Mouse (Mus musculus): ENCODE data around the gene Gna15. TPM values are rescaled to one million over a fixed set of nuclear protein-coding genes. Genes with fewer than 3 reads are reported as not detected.

The Gna15 gene
- polyA plus RNA-seq, 1 experiment = not detected

GRCm38 (mm10) chr10:81470454-81470853 lies 53.6 kb downstream of the Gna15 start:
- no peak for TF ChIP-seq TCF3 (IDR thresholded peaks at IDR 0.05; ENCODE audit: insufficient read length, low read depth)
- no peak for TF ChIP-seq POLR2A (IDR thresholded peaks at IDR 0.05; ENCODE audit: insufficient read length, low read depth)
- TF ChIP-seq MAX (IDR thresholded peaks at IDR 0.05; ENCODE audit: low read depth) = no peak
- no peak for TF ChIP-seq TCF12 (IDR thresholded peaks at IDR 0.05; ENCODE audit: insufficient read depth, poor library complexity, severe bottlenecking)
- TF ChIP-seq E2F4 (IDR thresholded peaks at IDR 0.05; ENCODE audit: insufficient read depth) = no peak
- TF ChIP-seq MYOG (IDR thresholded peaks at IDR 0.05; ENCODE audit: control insufficient read depth in 1 of 3, insufficient read depth in 1 of 3, insufficient read length in 2 of 3, low read depth in 2 of 3) = no peak
- no peak for TF ChIP-seq MYOD1 (IDR thresholded peaks at IDR 0.05; ENCODE audit: control insufficient read depth in 1 of 3, insufficient read length in 2 of 3, low read depth in 2 of 3)
- no peak for TF ChIP-seq CEBPB (IDR thresholded peaks at IDR 0.05; ENCODE audit: insufficient read depth, poor library complexity, severe bottlenecking)
- TF ChIP-seq SRF (IDR thresholded peaks at IDR 0.05; ENCODE audit: control insufficient read depth, insufficient read length, low read depth) = no peak
- TF ChIP-seq REST (IDR thresholded peaks at IDR 0.05; ENCODE audit: insufficient read depth, insufficient read length) = no peak
- TF ChIP-seq USF1 (IDR thresholded peaks at IDR 0.05; ENCODE audit: low read depth) = no peak
- no peak for TF ChIP-seq POLR2AphosphoS2 (IDR thresholded peaks at IDR 0.05; ENCODE audit: insufficient read length, low read depth)
- Histone ChIP-seq H3K4me3 (no peak overlapping the region), H3K79me2 (ENCODE audit: control insufficient read depth, insufficient read depth) (no peaks in the 10 kb centered on the region), H3K36me3 (ENCODE audit: control insufficient read depth, insufficient read depth) (no peaks in the 10 kb centered on the region), H3ac (ENCODE audit: control insufficient read depth, insufficient read length) (no peak overlapping the region), H3K4me2 (ENCODE audit: low read depth) (no peak overlapping the region), H3K27me3 (ENCODE audit: control insufficient read depth, insufficient read depth, insufficient read length) (peaks cover 76% of the 10 kb centered on the region)

DNA sequence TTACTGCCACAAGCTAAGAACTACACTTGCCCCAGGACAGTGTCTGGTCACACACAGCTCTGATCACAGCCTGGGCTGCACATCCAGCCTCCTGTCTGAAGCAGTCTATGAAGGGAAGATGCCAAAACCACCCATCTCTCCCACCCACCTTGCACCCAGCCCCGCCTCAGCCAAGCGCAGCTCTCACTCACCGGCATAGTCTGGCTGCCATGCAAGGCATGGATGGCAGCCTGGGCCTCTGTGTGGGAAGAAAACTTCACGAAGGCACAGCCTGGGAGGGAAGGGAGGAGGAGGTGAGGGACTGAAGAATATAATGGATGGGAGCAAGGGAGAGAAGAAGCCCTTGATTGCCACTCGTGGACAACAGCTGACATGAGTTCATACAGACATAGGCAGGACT lies 54.8 kb downstream of the Gna15 start:
- no peaks in the 10 kb centered on the region for H3K36me3 ChIP-seq (ENCODE audit: control insufficient read depth, insufficient read depth)
- peaks cover 64% of the 10 kb centered on the region for H3K27me3 ChIP-seq (ENCODE audit: control insufficient read depth, insufficient read depth, insufficient read length)
- no peak overlapping the region for H3K4me3 ChIP-seq
- TF ChIP-seq MYOD1 (IDR thresholded peaks at IDR 0.05; ENCODE audit: control insufficient read depth in 1 of 3, insufficient read length in 2 of 3, low read depth in 2 of 3) = no peak
- no peak overlapping the region for H3K4me2 ChIP-seq (ENCODE audit: low read depth)
- H3K79me2 ChIP-seq (ENCODE audit: control insufficient read depth, insufficient read depth) = no peaks in the 10 kb centered on the region
- H3ac ChIP-seq (ENCODE audit: control insufficient read depth, insufficient read length) = no peak overlapping the region

- no peaks in the 10 kb centered on the region for H3K36me3 ChIP-seq (ENCODE audit: control insufficient read depth, insufficient read depth)
- no peaks in the 10 kb centered on the region for H3K79me2 ChIP-seq (ENCODE audit: control insufficient read depth, insufficient read depth)
- peaks cover 50% of the 10 kb centered on the region for H3K27me3 ChIP-seq (ENCODE audit: control insufficient read depth, insufficient read depth, insufficient read length)
- no peak overlapping the region for H3K4me2 ChIP-seq (ENCODE audit: low read depth)
- no peak overlapping the region for H3ac ChIP-seq (ENCODE audit: control insufficient read depth, insufficient read length)
- TF ChIP-seq CEBPB (IDR thresholded peaks at IDR 0.05; ENCODE audit: insufficient read depth, poor library complexity, severe bottlenecking) (no peak), POLR2A (IDR thresholded peaks at IDR 0.05; ENCODE audit: insufficient read length, low read depth) (no peak), MYOG (IDR thresholded peaks at IDR 0.05; ENCODE audit: control insufficient read depth in 1 of 3, insufficient read depth in 1 of 3, insufficient read length in 2 of 3, low read depth in 2 of 3) (no peak), POLR2AphosphoS2 (IDR thresholded peaks at IDR 0.05; ENCODE audit: insufficient read length, low read depth) (no peak), USF1 (IDR thresholded peaks at IDR 0.05; ENCODE audit: low read depth) (no peak), TCF12 (IDR thresholded peaks at IDR 0.05; ENCODE audit: insufficient read depth, poor library complexity, severe bottlenecking) (no peak), TCF3 (IDR thresholded peaks at IDR 0.05; ENCODE audit: insufficient read length, low read depth) (no peak), MYOD1 (IDR thresholded peaks at IDR 0.05; ENCODE audit: control insufficient read depth in 1 of 3, insufficient read length in 2 of 3, low read depth in 2 of 3) (no peak), E2F4 (IDR thresholded peaks at IDR 0.05; ENCODE audit: insufficient read depth) (no peak), MAX (IDR thresholded peaks at IDR 0.05; ENCODE audit: low read depth) (no peak), REST (IDR thresholded peaks at IDR 0.05; ENCODE audit: insufficient read depth, insufficient read length) (no peak), SRF (IDR thresholded peaks at IDR 0.05; ENCODE audit: control insufficient read depth, insufficient read length, low read depth) (no peak)
- no peak overlapping the region for H3K4me3 ChIP-seq
Measured at GRCm38 (mm10) chr10:81467670-81468235, 56.3 kb downstream of the Gna15 start.

- H3K4me2 ChIP-seq (ENCODE audit: low read depth) = no peak overlapping the region
- no peak overlapping the region for H3K4me3 ChIP-seq
- H3K79me2 ChIP-seq (ENCODE audit: control insufficient read depth, insufficient read depth) = no peaks in the 10 kb centered on the region
- no peak for TF ChIP-seq CEBPB (IDR thresholded peaks at IDR 0.05; ENCODE audit: insufficient read depth, poor library complexity, severe bottlenecking)
- TF ChIP-seq POLR2AphosphoS2 (IDR thresholded peaks at IDR 0.05; ENCODE audit: insufficient read length, low read depth) = no peak
- TF ChIP-seq SRF (IDR thresholded peaks at IDR 0.05; ENCODE audit: control insufficient read depth, insufficient read length, low read depth) = no peak
- no peak for TF ChIP-seq POLR2A (IDR thresholded peaks at IDR 0.05; ENCODE audit: insufficient read length, low read depth)
- TF ChIP-seq MYOG (IDR thresholded peaks at IDR 0.05; ENCODE audit: control insufficient read depth in 1 of 3, insufficient read depth in 1 of 3, insufficient read length in 2 of 3, low read depth in 2 of 3) = no peak
- TF ChIP-seq REST (IDR thresholded peaks at IDR 0.05; ENCODE audit: insufficient read depth, insufficient read length) = no peak
- no peak for TF ChIP-seq E2F4 (IDR thresholded peaks at IDR 0.05; ENCODE audit: insufficient read depth)
- no peak for TF ChIP-seq USF1 (IDR thresholded peaks at IDR 0.05; ENCODE audit: low read depth)
- no peak for TF ChIP-seq TCF3 (IDR thresholded peaks at IDR 0.05; ENCODE audit: insufficient read length, low read depth)
- no peak for TF ChIP-seq MYOD1 (IDR thresholded peaks at IDR 0.05; ENCODE audit: control insufficient read depth in 1 of 3, insufficient read length in 2 of 3, low read depth in 2 of 3)
- no peak for TF ChIP-seq MAX (IDR thresholded peaks at IDR 0.05; ENCODE audit: low read depth)
- TF ChIP-seq TCF12 (IDR thresholded peaks at IDR 0.05; ENCODE audit: insufficient read depth, poor library complexity, severe bottlenecking) = no peak
- peaks cover 50% of the 10 kb centered on the region for H3K27me3 ChIP-seq (ENCODE audit: control insufficient read depth, insufficient read depth, insufficient read length)
- H3K36me3 ChIP-seq (ENCODE audit: control insufficient read depth, insufficient read depth) = no peaks in the 10 kb centered on the region
- no peak overlapping the region for H3ac ChIP-seq (ENCODE audit: control insufficient read depth, insufficient read length)
Measured at GRCm38 (mm10) chr10:81466881-81467280, 57.1 kb downstream of the Gna15 start.

DNA sequence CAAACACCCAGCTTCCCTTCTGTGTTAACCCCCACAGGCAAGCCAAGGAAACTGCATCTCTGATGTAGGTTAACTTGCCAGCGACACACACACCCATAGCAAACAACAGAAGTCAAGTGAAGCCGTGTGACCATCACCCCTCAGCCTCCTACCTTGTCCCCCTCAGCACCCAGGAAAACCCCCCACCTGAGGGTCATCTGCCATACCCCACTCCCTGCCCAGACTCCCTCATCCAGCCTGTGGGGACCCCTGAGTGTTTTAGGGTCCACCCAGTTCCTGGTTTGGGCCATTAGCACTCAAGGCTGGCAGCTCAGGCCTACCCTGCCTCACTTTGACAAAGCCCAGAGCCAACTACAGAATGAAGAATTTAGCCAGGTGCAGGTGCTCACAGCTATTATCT lies 58.0 kb downstream of the Gna15 start:
- Histone ChIP-seq H3K79me2 (ENCODE audit: control insufficient read depth, insufficient read depth) (no peaks in the 10 kb centered on the region), H3K27me3 (ENCODE audit: control insufficient read depth, insufficient read depth, insufficient read length) (peaks cover 46% of the 10 kb centered on the region), H3K4me3 (no peak overlapping the region), H3ac (ENCODE audit: control insufficient read depth, insufficient read length) (no peak overlapping the region), H3K4me2 (ENCODE audit: low read depth) (no peak overlapping the region), H3K36me3 (ENCODE audit: control insufficient read depth, insufficient read depth) (no peaks in the 10 kb centered on the region)
- no peak for TF ChIP-seq CEBPB (IDR thresholded peaks at IDR 0.05; ENCODE audit: insufficient read depth, poor library complexity, severe bottlenecking)
- no peak for TF ChIP-seq POLR2AphosphoS2 (IDR thresholded peaks at IDR 0.05; ENCODE audit: insufficient read length, low read depth)
- TF ChIP-seq SRF (IDR thresholded peaks at IDR 0.05; ENCODE audit: control insufficient read depth, insufficient read length, low read depth) = no peak
- no peak for TF ChIP-seq TCF12 (IDR thresholded peaks at IDR 0.05; ENCODE audit: insufficient read depth, poor library complexity, severe bottlenecking)
- no peak for TF ChIP-seq POLR2A (IDR thresholded peaks at IDR 0.05; ENCODE audit: insufficient read length, low read depth)
- no peak for TF ChIP-seq MYOG (IDR thresholded peaks at IDR 0.05; ENCODE audit: control insufficient read depth in 1 of 3, insufficient read depth in 1 of 3, insufficient read length in 2 of 3, low read depth in 2 of 3)
- no peak for TF ChIP-seq USF1 (IDR thresholded peaks at IDR 0.05; ENCODE audit: low read depth)
- no peak for TF ChIP-seq MAX (IDR thresholded peaks at IDR 0.05; ENCODE audit: low read depth)
- no peak for TF ChIP-seq E2F4 (IDR thresholded peaks at IDR 0.05; ENCODE audit: insufficient read depth)
- no peak for TF ChIP-seq TCF3 (IDR thresholded peaks at IDR 0.05; ENCODE audit: insufficient read length, low read depth)
- no peak for TF ChIP-seq MYOD1 (IDR thresholded peaks at IDR 0.05; ENCODE audit: control insufficient read depth in 1 of 3, insufficient read length in 2 of 3, low read depth in 2 of 3)
- TF ChIP-seq REST (IDR thresholded peaks at IDR 0.05; ENCODE audit: insufficient read depth, insufficient read length) = no peak

Data from myocyte (in vitro differentiated cells).